Mouse (Mus musculus) MEL (cell line): Measurements from ENCODE around the gene Agxt.

Experiments used
- HCFC1 ChIP-seq: IDR thresholded peaks from 2 replicates; pipeline ENCODE4 v1.6.1; 2012; ENCODE audit warnings: low read depth, mild to moderate bottlenecking, inconsistent platforms, low read length, improper control_type of control experiment, moderate library complexity
- JUND ChIP-seq: IDR thresholded peaks from 2 replicates; pipeline ENCODE4 v1.6.1; 2011; ENCODE audit warnings: low read depth, mild to moderate bottlenecking, improper control_type of control experiment, low read length
- MAX ChIP-seq: IDR thresholded peaks from 2 replicates; pipeline ENCODE4 v1.6.1; 2011; ENCODE audit warnings: low read length, improper control_type of control experiment
- MEF2A ChIP-seq: IDR thresholded peaks from 2 replicates; pipeline ENCODE4 v1.6.1; 2014; ENCODE audit warnings: low read depth, mild to moderate bottlenecking, inconsistent platforms, low read length, improper control_type of control experiment; ENCODE audit not compliant: poor library complexity, insufficient replicate concordance, severe bottlenecking; ENCODE audit errors: extremely low read depth
- POLR2AphosphoS2 ChIP-seq: IDR thresholded peaks from 2 replicates; pipeline ENCODE4 v1.6.1; 2011; ENCODE audit warnings: low read length, improper control_type of control experiment
- TAL1 ChIP-seq: IDR thresholded peaks from 2 replicates; pipeline ENCODE4 v1.6.1; 2012; ENCODE audit warnings: mild to moderate bottlenecking, inconsistent platforms, low read length, moderate library complexity, mixed read lengths
- TBP ChIP-seq: IDR thresholded peaks from 2 replicates; pipeline ENCODE4 v1.8.0; 2011; ENCODE audit warnings: low read depth, low read length, improper control_type of control experiment

GRCm38 (mm10) chr1:93157566-93157965 lies 22.5 kb downstream of the Agxt start:
- no peak for TF ChIP-seq JUND
- TF ChIP-seq MAX, result no peak
- no peak for TF ChIP-seq TBP
- TF ChIP-seq TAL1, result no peak
- no peak for TF ChIP-seq MEF2A
- no peak for TF ChIP-seq POLR2AphosphoS2
- no peak for TF ChIP-seq HCFC1
